Mouse (Mus musculus): ENCODE results near the gene Gm7356.
"Not testable (repeated sequence)": the region's sequence is repeated elsewhere in the genome, so short reads cannot be mapped to it uniquely, and the experiment has no call there.

Gm7356 gene

GRCm38 (mm10) chr17:14003604-14004003 lies at the start of gene Gm7356:
Gene Gm7356, minus strand, starts transcription at chr17:14003704.
- not testable (repeated sequence) for DNase-seq (ENCODE audit: low read depth, low spot score)

- DNase-seq (ENCODE audit: low read depth, low spot score), result not testable (repeated sequence)
Measured at GRCm38 (mm10) chr17:14041880-14042279, 38.4 kb upstream of the Gm7356 start.

GRCm38 (mm10) chr17:14037012-14037411 lies 33.5 kb upstream of the Gm7356 start:
- not testable (repeated sequence) for DNase-seq (ENCODE audit: low read depth, low spot score)

GRCm38 (mm10) chr17:14036113-14036512 lies 32.6 kb upstream of the Gm7356 start:
- DNase-seq (ENCODE audit: low read depth, low spot score), result not testable (repeated sequence)

GRCm38 (mm10) chr17:13993425-13993824 lies 10.1 kb downstream of the Gm7356 start:
- DNase-seq (ENCODE audit: low read depth, low spot score), result not testable (repeated sequence)

- DNase-seq (ENCODE audit: low read depth, low spot score), result no peak
Measured at GRCm38 (mm10) chr17:13987690-13988089, 15.8 kb downstream of the Gm7356 start.

GRCm38 (mm10) chr17:13970796-13971195 lies 32.7 kb downstream of the Gm7356 start:
- DNase-seq (ENCODE audit: low read depth, low spot score), result not testable (repeated sequence)

GRCm38 (mm10) chr17:13969917-13970316 lies 33.6 kb downstream of the Gm7356 start:
- not testable (repeated sequence) for DNase-seq (ENCODE audit: low read depth, low spot score)

GRCm38 (mm10) chr17:13965048-13965447 lies 38.5 kb downstream of the Gm7356 start:
- DNase-seq (ENCODE audit: low read depth, low spot score), result not testable (repeated sequence)

GRCm38 (mm10) chr17:13962245-13962644 lies 41.3 kb downstream of the Gm7356 start:
- not testable (repeated sequence) for DNase-seq (ENCODE audit: low read depth, low spot score)

- DNase-seq (ENCODE audit: low read depth, low spot score), result not testable (repeated sequence)
Measured at GRCm38 (mm10) chr17:13958129-13958528, 45.4 kb downstream of the Gm7356 start.

GRCm38 (mm10) chr17:13951570-13951969 lies 51.9 kb downstream of the Gm7356 start:
- DNase-seq (ENCODE audit: low read depth, low spot score), result not testable (repeated sequence)
